Mouse (Mus musculus): ENCODE results near the gene Slc43a3. TPM values are rescaled to one million over a fixed set of nuclear protein-coding genes. Genes with fewer than 3 reads are reported as not detected.

Gene Slc43a3
- total RNA-seq (2023), result 5.1 TPM

GRCm38 (mm10) chr2:84936474-84937429, at the start of gene Slc43a3:
Gene Slc43a3 (plus strand): TSS chr2:84936579.

GRCm38 (mm10) chr2:84980188-84980587, 43.8 kb downstream of the Slc43a3 start, which contains the start of gene Prg2:
Gene Prg2 (plus strand): TSS chr2:84980461.

GRCm38 (mm10) chr2:84987930-84988329, 51.6 kb downstream of the Slc43a3 start, which contains the start of gene Prg3:
Gene Prg3 (plus strand): TSS chr2:84988215.

Other genes with a start within 250 kb of the Slc43a3 start
- gene Zdhhc5, start 221.4 kb upstream of the Slc43a3 start, total RNA-seq (2023), result 53.2 TPM
- 25.7 TPM for gene Clp1, start 209.2 kb upstream of the Slc43a3 start, total RNA-seq (2023)
- 0.56 TPM for gene Ypel4, start 202.5 kb upstream of the Slc43a3 start, total RNA-seq (2023)
- not detected for gene Gm19426, start 192.9 kb upstream of the Slc43a3 start, total RNA-seq (2023)
- gene Serping1, start 161.1 kb upstream of the Slc43a3 start, total RNA-seq (2023), result 4.0 TPM
- gene Ube2l6, start 137.8 kb upstream of the Slc43a3 start, total RNA-seq (2023), result 3.6 TPM
- gene Smtnl1, start 113.9 kb upstream of the Slc43a3 start, total RNA-seq (2023), result not detected
- 14.8 TPM for gene Timm10, start 109.6 kb upstream of the Slc43a3 start, total RNA-seq (2023)
- 0.35 TPM for gene Slc43a1, start 97.7 kb upstream of the Slc43a3 start, total RNA-seq (2023)
- gene Rtn4rl2, start 49.9 kb upstream of the Slc43a3 start, total RNA-seq (2023), result not detected
- not detected for gene Prg2, start 43.9 kb downstream of the Slc43a3 start, total RNA-seq (2023)
- not detected for gene Prg3, start 51.6 kb downstream of the Slc43a3 start, total RNA-seq (2023)
- 169 TPM for gene Ssrp1, start 100.7 kb downstream of the Slc43a3 start, total RNA-seq (2023)
- gene P2rx3, start 100.9 kb downstream of the Slc43a3 start, total RNA-seq (2023), result 0.33 TPM
- gene Tnks1bp1, start 111.4 kb downstream of the Slc43a3 start, total RNA-seq (2023), result 34.3 TPM
- not detected for gene Aplnr, start 199.6 kb downstream of the Slc43a3 start, total RNA-seq (2023)

All from CD4-positive naive resting alpha-beta T cell, adult 57 days (primary cell).